Mouse (Mus musculus) ES-Bruce4 (cell line): Measurements from ENCODE around the gene Ppp1r13b. TPM values are rescaled to one million over a fixed set of nuclear protein-coding genes. Genes with fewer than 3 reads are reported as not detected.

Experiments
- H3K27ac ChIP-seq: 2 replicates; pipeline ENCODE4 v1.5.1; 2012; ENCODE audit warnings: low read length, inconsistent platforms; ENCODE audit not compliant: insufficient read depth
- H3K27me3 ChIP-seq: 2 replicates; pipeline ENCODE4 v1.6.1; 2012; ENCODE audit warnings: mild to moderate bottlenecking, low read length, inconsistent platforms; ENCODE audit not compliant: control insufficient read depth, poor library complexity, insufficient read depth, severe bottlenecking
- H3K36me3 ChIP-seq: 2 replicates; pipeline ENCODE4 v1.6.1; 2012; ENCODE audit warnings: inconsistent platforms, mild to moderate bottlenecking, low read length, moderate library complexity; ENCODE audit not compliant: control insufficient read depth, poor library complexity, insufficient read depth, severe bottlenecking
- H3K4me1 ChIP-seq: one replicate; pipeline ENCODE4 v1.8.1; 2011; ENCODE audit warnings: low read length; ENCODE audit not compliant: control insufficient read depth, insufficient read depth
- H3K4me3 ChIP-seq: 2 replicates; pipeline ENCODE4 v1.5.1; 2011; ENCODE audit warnings: low read depth, mild to moderate bottlenecking, low read length
- H3K9ac ChIP-seq: 2 replicates; pipeline ENCODE4 v1.6.1; 2012; ENCODE audit warnings: low read depth, mild to moderate bottlenecking, inconsistent platforms; ENCODE audit not compliant: poor library complexity, severe bottlenecking
- H3K9me3 ChIP-seq: replicated peaks from 2 replicates; pipeline ENCODE4 v1.6.1; 2012; ENCODE audit warnings: mild to moderate bottlenecking, low read length, inconsistent platforms; ENCODE audit not compliant: control insufficient read depth, poor library complexity, insufficient read depth, severe bottlenecking
- CTCF ChIP-seq: IDR thresholded peaks from one replicate; pipeline ENCODE4 v1.8.1; 2011; ENCODE audit warnings: low read depth, low read length
- EP300 ChIP-seq: IDR thresholded peaks from 2 replicates; pipeline ENCODE4 v1.6.1; 2011; ENCODE audit warnings: low read depth, low read length; ENCODE audit not compliant: insufficient read depth
- POLR2A ChIP-seq: IDR thresholded peaks from one replicate; pipeline ENCODE4 v1.8.1; 2011; ENCODE audit warnings: low read length; ENCODE audit not compliant: insufficient read depth
- polyA plus RNA-seq: library from polyadenylated mRNA; stranded (reverse); fragments of >200 nt; gene quantifications from 2 replicates; pipeline ENCODE4 v1.2.4, GENCODE M21; 2011; ENCODE audit warnings: low read depth; ENCODE audit not compliant: missing spikeins, insufficient read depth, insufficient read length

Ppp1r13b gene
- polyA plus RNA-seq, 1 experiment: 8.9 TPM

DNA sequence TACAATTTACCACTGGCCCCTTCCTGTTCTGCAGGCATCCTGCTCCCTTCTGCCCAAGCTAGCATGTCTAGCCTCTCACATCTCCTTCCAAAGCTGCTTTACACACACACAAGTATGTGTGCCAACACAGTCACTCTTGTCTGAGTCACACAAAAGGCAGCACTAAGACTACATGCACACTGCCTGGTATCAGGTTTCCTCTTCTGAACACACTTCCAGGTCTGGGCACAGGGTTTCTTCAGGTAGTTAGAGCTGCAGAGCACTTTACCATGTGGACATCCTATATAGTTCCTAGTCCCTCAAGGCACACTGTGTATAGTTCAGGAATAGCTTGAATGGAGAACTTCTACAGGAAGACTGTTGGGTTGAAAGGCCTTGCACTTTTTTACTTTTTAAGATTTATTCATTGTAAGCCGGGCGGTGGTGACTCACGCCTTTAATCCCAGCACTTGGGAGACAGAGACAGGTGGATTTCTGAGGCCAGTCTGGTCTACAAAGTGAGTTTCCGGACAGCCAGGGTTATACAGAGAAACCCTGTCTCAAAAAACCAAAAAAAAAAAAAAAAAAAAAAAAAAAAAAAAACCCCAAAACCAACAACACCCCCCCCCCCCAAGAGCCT, 43.6 kb downstream of the Ppp1r13b start:
- H3K4me3 ChIP-seq: no peak overlapping the region
- no peak for TF ChIP-seq POLR2A
- no peak for TF ChIP-seq CTCF
- no peak for TF ChIP-seq EP300
- no peaks in the 10 kb centered on the region for H3K27me3 ChIP-seq
- H3K4me1 ChIP-seq: no peaks in the 10 kb centered on the region
- no peak overlapping the region for H3K9ac ChIP-seq
- no peak overlapping the region for H3K27ac ChIP-seq
- H3K9me3 ChIP-seq: no peaks in the 10 kb centered on the region
- H3K36me3 ChIP-seq: no peaks in the 10 kb centered on the region

DNA sequence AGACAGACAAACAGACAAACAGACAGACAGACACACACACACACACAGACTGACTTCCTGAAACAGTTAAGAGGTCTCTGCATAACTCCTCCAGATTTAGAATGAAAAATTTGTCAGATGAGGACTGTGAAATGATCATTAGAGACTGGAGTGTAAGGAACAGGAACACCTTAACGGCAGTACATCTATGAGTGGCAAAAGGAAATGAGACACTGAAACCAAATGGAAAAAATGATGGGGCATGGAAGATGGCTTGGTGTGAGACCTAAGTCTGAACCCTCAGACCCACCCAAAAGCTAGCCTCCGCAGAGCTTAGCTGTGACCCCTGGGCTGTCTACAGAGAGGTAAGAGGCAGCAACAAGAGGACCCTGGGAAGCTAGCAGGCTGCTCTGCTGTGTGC, 52.5 kb downstream of the Ppp1r13b start:
- Histone ChIP-seq H3K9ac (no peak overlapping the region), H3K27ac (no peak overlapping the region), H3K4me3 (no peak overlapping the region), H3K27me3 (no peaks in the 10 kb centered on the region), H3K9me3 (no peaks in the 10 kb centered on the region), H3K4me1 (no peaks in the 10 kb centered on the region), H3K36me3 (no peaks in the 10 kb centered on the region)
- TF ChIP-seq POLR2A (no peak), EP300 (no peak), CTCF (no peak)

DNA sequence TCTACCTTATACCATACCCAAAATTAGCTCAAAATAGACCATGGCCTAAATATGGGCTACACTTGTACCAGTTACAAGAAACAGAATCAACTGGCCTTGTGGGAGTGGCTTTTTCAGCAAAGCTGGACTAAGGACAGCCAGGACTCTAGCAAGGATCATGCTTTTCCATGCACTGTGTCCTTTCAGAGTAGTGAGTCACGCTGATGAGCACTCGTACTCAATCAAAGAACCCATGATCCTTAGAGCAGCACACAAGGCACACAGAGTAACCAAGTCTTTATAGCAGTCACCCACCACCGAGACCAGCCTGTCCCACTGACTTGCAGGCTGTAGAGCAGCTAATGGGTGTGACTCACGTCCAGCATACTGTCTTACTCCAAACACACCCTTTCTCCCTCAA, 54.4 kb downstream of the Ppp1r13b start:
- no peak overlapping the region for H3K4me3 ChIP-seq
- no peaks in the 10 kb centered on the region for H3K36me3 ChIP-seq
- H3K9me3 ChIP-seq: no peaks in the 10 kb centered on the region
- H3K27ac ChIP-seq: no peak overlapping the region
- H3K9ac ChIP-seq: no peak overlapping the region
- no peaks in the 10 kb centered on the region for H3K4me1 ChIP-seq
- H3K27me3 ChIP-seq: no peaks in the 10 kb centered on the region
- TF ChIP-seq EP300 (no peak), CTCF (no peak), POLR2A (no peak)

DNA sequence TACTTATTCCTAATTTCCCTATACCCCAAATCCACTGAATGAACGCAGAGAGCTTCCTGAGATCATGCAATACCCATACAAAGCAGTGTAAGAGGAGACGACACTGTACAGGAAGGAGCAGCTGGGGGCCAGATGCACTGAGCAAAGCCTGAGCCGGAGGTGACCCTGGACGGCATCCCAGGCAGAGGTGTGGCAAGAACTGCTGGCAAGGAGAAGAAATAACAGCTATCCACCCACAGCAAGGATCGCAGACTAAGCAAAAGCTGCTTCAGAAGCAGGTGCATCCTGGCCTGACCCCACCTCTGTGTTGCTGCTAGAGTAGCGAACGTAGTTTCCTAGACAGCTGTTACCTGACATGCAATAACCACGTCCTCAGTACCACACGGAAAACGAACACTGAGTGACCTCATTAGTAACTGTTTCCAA, 54.9 kb downstream of the Ppp1r13b start:
- Histone ChIP-seq H3K9ac (no peak overlapping the region), H3K36me3 (no peaks in the 10 kb centered on the region), H3K4me3 (no peak overlapping the region), H3K9me3 (no peaks in the 10 kb centered on the region), H3K4me1 (no peaks in the 10 kb centered on the region), H3K27ac (no peak overlapping the region), H3K27me3 (no peaks in the 10 kb centered on the region)
- no peak for TF ChIP-seq CTCF
- no peak for TF ChIP-seq POLR2A
- no peak for TF ChIP-seq EP300

DNA sequence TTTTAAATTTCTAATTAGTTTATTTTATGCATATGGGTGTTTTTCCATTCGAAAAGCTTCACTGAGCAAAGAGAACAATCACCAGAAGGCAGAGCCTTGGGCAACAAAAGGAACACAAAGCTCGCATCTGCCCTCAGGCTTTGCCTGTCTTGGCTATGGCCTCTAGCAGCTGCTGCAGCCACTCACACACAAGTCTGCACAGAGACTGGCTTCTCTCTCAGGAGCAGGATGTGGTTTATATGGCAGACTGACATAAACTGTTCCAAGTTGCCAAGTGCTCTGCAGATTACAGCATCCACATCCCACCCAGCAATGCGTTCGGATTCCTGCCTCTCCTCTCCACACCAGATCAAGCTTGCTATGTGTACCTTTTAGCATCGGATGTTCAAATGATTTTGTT, 56.2 kb downstream of the Ppp1r13b start:
- no peak overlapping the region for H3K27ac ChIP-seq
- H3K9me3 ChIP-seq: no peaks in the 10 kb centered on the region
- no peak overlapping the region for H3K9ac ChIP-seq
- H3K27me3 ChIP-seq: no peaks in the 10 kb centered on the region
- H3K36me3 ChIP-seq: no peaks in the 10 kb centered on the region
- no peaks in the 10 kb centered on the region for H3K4me1 ChIP-seq
- TF ChIP-seq EP300: no peak
- TF ChIP-seq CTCF: no peak
- TF ChIP-seq POLR2A: no peak
- H3K4me3 ChIP-seq: no peak overlapping the region

DNA sequence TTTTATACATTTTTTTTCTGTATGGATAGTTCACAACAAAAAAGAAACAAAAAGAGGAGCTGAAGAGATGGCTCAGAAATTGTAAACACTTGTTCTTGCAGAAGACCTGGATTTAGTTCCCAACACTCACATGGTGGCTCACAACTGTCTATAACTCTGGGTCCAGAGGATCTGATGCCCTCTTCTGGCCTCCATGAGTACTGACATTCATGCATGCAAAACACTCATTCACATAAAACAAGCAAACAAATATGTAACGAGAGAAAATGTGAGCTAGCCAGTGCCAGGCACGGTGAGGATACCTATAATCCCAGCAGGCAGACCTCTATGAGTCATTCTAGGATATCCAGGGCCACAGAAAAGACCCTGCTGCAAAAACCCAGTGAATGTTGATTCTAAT, 56.7 kb downstream of the Ppp1r13b start:
- H3K4me1 ChIP-seq: no peaks in the 10 kb centered on the region
- H3K27me3 ChIP-seq: no peaks in the 10 kb centered on the region
- H3K9ac ChIP-seq: no peak overlapping the region
- H3K27ac ChIP-seq: no peak overlapping the region
- H3K4me3 ChIP-seq: no peak overlapping the region
- no peaks in the 10 kb centered on the region for H3K36me3 ChIP-seq
- no peaks in the 10 kb centered on the region for H3K9me3 ChIP-seq
- TF ChIP-seq CTCF (no peak), EP300 (no peak), POLR2A (no peak)
